Mouse (Mus musculus) limb, embryonic 13.5 days (tissue): Measurements from ENCODE around the gene Pi4ka. TPM values are rescaled to one million over a fixed set of nuclear protein-coding genes. Genes with fewer than 3 reads are reported as not detected.

Experiments
- ATAC-seq: fragments of 200-750 bp; cut with Nextera tagmentation; 2 replicates; pipeline ENCODE4 v1.8.0; 2017; ENCODE audit warnings: low read depth, moderate number of reproducible peaks, moderate TSS enrichment; ENCODE audit not compliant: low FRiP score
- H3K27ac ChIP-seq: fragments of 300-500 bp; sonication (generic); 2 replicates; pipeline ENCODE4 v1.5.1; 2015; ENCODE audit warnings: inconsistent platforms, mild to moderate bottlenecking, moderate library complexity
- H3K27me3 ChIP-seq: fragments of 300-500 bp; sonication (generic); 2 replicates; pipeline ENCODE4 v1.6.1; 2015; ENCODE audit warnings: mild to moderate bottlenecking, inconsistent platforms
- H3K36me3 ChIP-seq: fragments of 300-500 bp; sonication (generic); 2 replicates; pipeline ENCODE4 v1.6.1; 2015; ENCODE audit warnings: inconsistent platforms, mild to moderate bottlenecking, moderate library complexity
- H3K4me1 ChIP-seq: fragments of 300-500 bp; sonication (generic); 2 replicates; pipeline ENCODE4 v1.6.1; 2015; ENCODE audit warnings: inconsistent platforms
- H3K4me2 ChIP-seq: fragments of 300-500 bp; sonication (generic); replicated peaks from 2 replicates; pipeline ENCODE4 v1.6.1; 2015; ENCODE audit warnings: inconsistent platforms, mild to moderate bottlenecking, moderate library complexity
- H3K4me3 ChIP-seq: fragments of 300-500 bp; sonication (generic); 2 replicates; pipeline ENCODE4 v1.5.1; 2015; ENCODE audit warnings: moderate library complexity, mild to moderate bottlenecking, inconsistent platforms
- H3K9ac ChIP-seq: fragments of 300-500 bp; sonication (generic); 2 replicates; pipeline ENCODE4 v1.6.1; 2015; ENCODE audit warnings: mild to moderate bottlenecking, inconsistent platforms
- H3K9me3 ChIP-seq: fragments of 300-500 bp; sonication (generic); 2 replicates; pipeline ENCODE4 v1.6.1; 2016; ENCODE audit warnings: inconsistent platforms
- WGBS: fragments of 180-500 bp; shearing (Covaris S2); methylation state at CpG from one replicate; pipeline ENCODE4 v1.1.7; 2015; 5-methylcytosine and 5-hydroxymethylcytosine counted together
- polyA plus RNA-seq: library from polyadenylated mRNA; unstranded; fragments of >200 nt; fragmentation: Nextera tagmentation; extraction: Ambion mirVana; gene quantifications from 2 replicates; pipeline ENCODE4 v1.2.1, GENCODE M21; 2015

The Pi4ka gene
- polyA plus RNA-seq, 1 experiment from 2014 or later, result 35.0 TPM

DNA sequence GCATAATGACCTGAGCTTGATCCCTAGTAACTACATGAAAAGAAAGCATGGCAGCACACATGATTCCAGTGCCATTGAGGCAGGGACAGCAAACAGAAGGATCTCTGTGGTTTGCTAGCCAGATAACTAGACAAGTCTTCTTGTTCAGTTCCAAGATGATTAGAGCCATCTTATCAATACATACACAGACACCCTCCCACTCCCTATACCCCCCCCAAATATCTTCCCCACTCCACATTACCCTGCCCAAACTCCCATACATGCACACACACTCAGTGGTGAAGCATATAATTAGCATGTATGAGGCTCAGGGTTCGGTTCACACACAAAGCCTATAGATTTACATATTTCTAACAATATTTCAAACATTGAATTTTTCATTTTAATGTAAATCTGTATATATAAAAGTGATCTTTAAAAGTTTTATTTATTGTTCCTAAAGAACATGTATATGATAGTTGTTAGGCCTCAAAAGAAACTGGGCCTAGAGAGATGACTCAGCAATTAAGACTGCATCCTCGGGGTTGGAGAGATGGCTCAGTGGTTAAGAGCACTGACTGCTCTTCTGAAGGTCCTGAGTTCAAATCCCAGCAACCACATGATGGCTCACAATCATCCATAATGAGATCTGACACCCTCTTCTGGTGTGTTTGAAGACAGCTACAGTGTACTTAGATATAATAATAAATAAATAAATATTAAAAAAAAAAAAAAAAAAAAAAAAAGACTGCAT, 22.4 kb downstream of the Pi4ka start:
- no peak overlapping the region for H3K9ac ChIP-seq
- 84% methylated on average over 2 of the region's 2 CpGs for WGBS
- no peak overlapping the region for H3K4me3 ChIP-seq
- H3K36me3 ChIP-seq, result peaks cover 39% of the 10 kb centered on the region
- H3K27me3 ChIP-seq, result no peaks in the 10 kb centered on the region
- H3K4me1 ChIP-seq, result no peaks in the 10 kb centered on the region
- no peaks in the 10 kb centered on the region for H3K9me3 ChIP-seq
- H3K4me2 ChIP-seq, result no peak overlapping the region
- no peak overlapping the region for H3K27ac ChIP-seq
- ATAC-seq, result no peak

DNA sequence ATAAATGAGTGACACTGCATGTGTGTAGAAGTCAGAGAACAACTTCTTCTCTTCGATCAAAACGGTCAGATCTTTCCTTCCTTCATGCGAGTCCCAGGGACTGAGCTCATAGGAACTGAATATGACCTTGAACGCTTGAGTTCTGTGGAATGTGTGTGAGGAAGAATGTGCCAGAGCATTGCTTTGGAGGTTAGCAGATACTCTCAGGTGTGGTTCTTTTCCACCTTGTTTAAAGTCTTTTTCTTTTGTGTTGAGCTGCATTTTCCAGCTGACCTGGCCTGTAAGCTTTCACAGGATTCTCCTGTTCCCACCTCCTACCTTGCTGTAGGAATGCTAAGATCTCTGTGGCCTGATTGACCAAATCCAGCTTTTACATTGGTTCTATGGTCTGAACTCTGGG, 23.8 kb downstream of the Pi4ka start:
- H3K27ac ChIP-seq, result no peak overlapping the region
- no peaks in the 10 kb centered on the region for H3K9me3 ChIP-seq
- H3K9ac ChIP-seq, result no peak overlapping the region
- no peaks in the 10 kb centered on the region for H3K27me3 ChIP-seq
- no peak overlapping the region for H3K4me3 ChIP-seq
- ATAC-seq, result no peak
- no peak overlapping the region for H3K4me2 ChIP-seq
- no peaks in the 10 kb centered on the region for H3K4me1 ChIP-seq
- H3K36me3 ChIP-seq, result peaks cover 51% of the 10 kb centered on the region
- 96% methylated on average over 4 of the region's 4 CpGs for WGBS

DNA sequence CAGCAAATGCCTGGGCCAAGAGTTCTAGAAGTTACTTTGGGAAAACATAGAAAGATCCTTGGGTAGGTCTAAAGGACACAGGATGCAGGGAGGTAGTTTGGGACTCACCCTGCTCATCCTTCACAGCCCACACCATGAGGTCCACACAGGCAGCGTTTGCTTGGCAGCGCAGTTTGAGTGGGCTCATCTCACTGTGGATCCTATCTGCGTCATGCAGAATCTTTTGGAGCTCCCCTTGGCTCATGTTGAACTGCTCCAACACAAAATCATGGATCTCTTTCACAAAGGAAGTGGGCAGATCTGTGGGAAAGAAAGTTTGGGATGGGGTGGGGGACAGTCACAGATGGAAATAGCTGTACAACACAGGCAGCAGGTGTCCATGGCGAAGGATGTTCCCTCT, 47.3 kb downstream of the Pi4ka start:
- no peak for ATAC-seq
- Histone ChIP-seq H3K36me3 (peaks cover 68% of the 10 kb centered on the region), H3K9me3 (no peaks in the 10 kb centered on the region), H3K27me3 (no peaks in the 10 kb centered on the region), H3K4me2 (no peak overlapping the region), H3K9ac (no peak overlapping the region), H3K4me3 (no peak overlapping the region), H3K4me1 (no peaks in the 10 kb centered on the region), H3K27ac (no peak overlapping the region)
- WGBS, result 96% methylated on average over 4 of the region's 4 CpGs

DNA sequence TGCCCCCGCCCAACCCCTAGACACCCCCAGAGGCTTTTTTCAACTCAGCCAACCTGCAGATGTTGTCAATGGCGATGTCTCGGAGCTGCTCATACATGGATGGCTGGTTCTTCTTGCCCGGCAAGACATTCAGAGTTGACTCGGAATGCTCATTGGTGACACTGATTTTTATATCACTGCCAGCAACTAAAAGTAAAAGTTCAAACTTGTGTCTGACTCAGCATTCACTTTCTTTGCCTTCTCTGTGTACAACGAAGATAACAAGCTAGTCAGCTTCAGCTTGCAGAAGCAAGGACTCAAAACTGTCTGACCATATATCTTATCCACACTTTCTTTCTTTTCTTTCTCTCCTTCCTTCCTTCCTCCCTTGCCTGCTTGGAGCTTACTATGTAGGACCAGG, 50.1 kb downstream of the Pi4ka start:
- WGBS, result 88% methylated on average over 6 of the region's 6 CpGs
- H3K4me1 ChIP-seq, result no peaks in the 10 kb centered on the region
- H3K36me3 ChIP-seq, result peaks cover 76% of the 10 kb centered on the region
- no peaks in the 10 kb centered on the region for H3K9me3 ChIP-seq
- no peak overlapping the region for H3K4me2 ChIP-seq
- H3K27ac ChIP-seq, result no peak overlapping the region
- H3K9ac ChIP-seq, result no peak overlapping the region
- no peaks in the 10 kb centered on the region for H3K27me3 ChIP-seq
- no peak overlapping the region for H3K4me3 ChIP-seq
- no peak for ATAC-seq

DNA sequence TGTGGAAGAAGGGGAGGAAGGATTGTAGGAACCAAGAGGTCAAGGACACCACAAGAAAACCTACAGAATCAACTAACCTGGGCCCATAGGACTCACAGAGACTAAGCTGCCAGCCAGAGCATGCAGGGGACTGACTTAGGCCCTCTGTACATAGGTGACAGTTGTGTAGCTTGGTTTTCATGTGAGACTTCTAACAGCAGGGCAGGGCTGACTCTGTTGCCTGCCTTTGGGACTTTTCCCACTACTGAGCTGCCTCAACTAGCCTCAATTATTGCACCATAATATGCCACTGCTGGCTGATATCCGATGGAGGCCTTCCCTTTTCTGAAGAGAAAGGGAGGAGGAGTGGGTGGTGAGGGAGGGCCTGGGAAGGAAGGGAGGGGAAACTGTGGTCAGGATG, 59.3 kb downstream of the Pi4ka start:
- Histone ChIP-seq H3K4me2 (no peak overlapping the region), H3K36me3 (peaks cover 60% of the 10 kb centered on the region), H3K9ac (no peak overlapping the region), H3K27me3 (no peaks in the 10 kb centered on the region), H3K4me3 (no peak overlapping the region), H3K27ac (no peak overlapping the region), H3K4me1 (no peaks in the 10 kb centered on the region), H3K9me3 (no peaks in the 10 kb centered on the region)
- no peak for ATAC-seq
- WGBS, result 87% methylated on average over 1 of the region's 1 CpGs

DNA sequence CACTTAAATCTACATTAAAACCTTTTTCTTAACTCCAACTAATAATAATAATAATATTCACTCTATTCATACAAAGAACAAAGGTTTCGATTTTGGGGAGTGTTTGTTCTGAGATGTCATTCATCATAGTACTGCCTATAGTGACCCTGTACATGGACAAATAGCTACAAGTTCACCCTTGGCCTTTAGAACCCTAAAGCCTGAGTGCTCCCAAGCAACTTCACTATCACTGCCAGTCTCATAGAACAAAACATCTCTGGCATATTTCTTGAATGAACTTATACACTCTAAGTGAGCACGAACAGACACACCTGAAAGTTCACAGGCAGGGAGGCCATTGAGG, 60.3 kb downstream of the Pi4ka start:
- H3K9me3 ChIP-seq, result no peaks in the 10 kb centered on the region
- no peak overlapping the region for H3K4me3 ChIP-seq
- no peak overlapping the region for H3K27ac ChIP-seq
- ATAC-seq, result no peak
- H3K4me2 ChIP-seq, result no peak overlapping the region
- no peak overlapping the region for H3K9ac ChIP-seq
- 85% methylated on average over 2 of the region's 2 CpGs for WGBS
- H3K27me3 ChIP-seq, result no peaks in the 10 kb centered on the region
- peaks cover 50% of the 10 kb centered on the region for H3K36me3 ChIP-seq
- H3K4me1 ChIP-seq, result no peaks in the 10 kb centered on the region

DNA sequence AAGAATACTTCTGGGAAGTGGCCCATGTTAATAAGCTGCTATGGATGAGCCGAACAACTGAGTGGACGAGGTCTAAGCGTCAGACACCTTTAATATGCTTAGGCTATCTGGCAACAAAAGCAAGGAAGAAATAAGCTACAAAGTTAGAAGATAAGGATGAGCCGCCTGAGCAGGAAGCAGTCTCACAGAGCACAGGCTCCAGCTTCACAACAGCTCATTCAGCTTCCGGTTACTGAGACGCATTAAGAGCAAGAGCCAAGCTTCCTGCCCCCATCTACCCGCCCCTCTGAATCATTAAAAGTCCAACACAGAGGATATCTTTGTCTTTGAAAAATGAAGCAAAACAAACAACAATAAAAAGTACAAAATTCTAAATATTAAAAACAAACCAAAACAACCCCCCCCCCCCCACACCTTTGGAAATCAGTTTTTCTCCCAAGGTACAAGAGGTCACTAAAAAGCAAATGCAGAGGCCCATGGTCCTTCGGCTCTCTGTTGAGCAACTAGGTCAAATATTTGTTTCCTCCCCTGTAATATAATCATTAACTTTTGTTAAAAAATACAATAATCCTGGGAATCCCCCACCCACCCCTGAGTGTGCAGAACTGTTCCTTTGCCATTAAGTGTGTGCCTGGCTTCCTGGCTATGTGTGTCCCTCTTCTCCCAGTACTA, 60.8 kb downstream of the Pi4ka start:
- WGBS, result 90% methylated on average over 8 of the region's 8 CpGs
- H3K36me3 ChIP-seq, result peaks cover 45% of the 10 kb centered on the region

DNA sequence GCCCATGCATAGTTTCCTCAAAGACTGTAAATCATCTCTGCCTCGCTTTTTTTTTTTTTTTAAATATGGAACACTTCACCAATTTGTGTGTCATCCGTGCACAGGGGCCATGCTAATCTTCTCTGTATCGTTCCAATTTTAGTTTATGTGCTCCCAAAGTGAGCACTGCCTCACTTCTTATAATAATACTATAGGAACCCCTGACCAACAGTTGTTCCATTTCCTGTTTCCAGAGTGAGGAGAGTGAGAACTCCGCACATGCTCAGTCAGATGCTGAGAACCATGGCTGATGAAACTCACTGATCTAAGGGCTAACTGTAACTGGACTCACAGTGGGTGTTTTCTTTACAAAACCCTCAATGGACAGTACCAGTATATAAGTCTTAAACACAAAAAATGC, 64.3 kb downstream of the Pi4ka start:
- no peak overlapping the region for H3K4me2 ChIP-seq
- no peaks in the 10 kb centered on the region for H3K9me3 ChIP-seq
- H3K4me1 ChIP-seq, result no peaks in the 10 kb centered on the region
- H3K27ac ChIP-seq, result no peak overlapping the region
- H3K27me3 ChIP-seq, result no peaks in the 10 kb centered on the region
- peaks cover 44% of the 10 kb centered on the region for H3K36me3 ChIP-seq
- no peak overlapping the region for H3K4me3 ChIP-seq
- no peak overlapping the region for H3K9ac ChIP-seq
- ATAC-seq, result no peak
- WGBS, result 85% methylated on average over 4 of the region's 4 CpGs

More for the DNA sequence above, 60.8 kb downstream of the Pi4ka start:
- Histone ChIP-seq H3K4me3 (no peak overlapping the region), H3K9me3 (no peaks in the 10 kb centered on the region), H3K9ac (no peak overlapping the region), H3K4me1 (no peaks in the 10 kb centered on the region), H3K4me2 (no peak overlapping the region), H3K27me3 (no peaks in the 10 kb centered on the region), H3K27ac (no peak overlapping the region)
- ATAC-seq, result no peak

DNA sequence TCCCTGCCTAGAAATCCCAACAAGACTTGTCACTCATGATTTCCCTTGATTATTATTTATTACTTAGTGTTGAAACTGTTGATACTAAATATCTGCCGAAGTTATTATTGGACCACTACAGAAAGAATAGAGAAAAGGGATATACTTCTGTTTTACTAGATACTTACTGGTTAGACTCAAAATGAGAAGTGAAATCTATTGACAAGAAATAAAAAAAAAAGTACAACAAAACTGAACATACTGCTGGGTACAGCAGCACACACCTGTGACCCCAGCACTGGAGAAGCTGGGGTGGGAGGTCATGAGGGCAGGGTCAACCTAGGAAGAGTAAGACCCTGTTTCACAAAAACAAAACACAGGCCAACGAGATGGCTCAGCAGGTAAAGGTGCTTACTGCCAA, 65.4 kb downstream of the Pi4ka start:
- H3K27me3 ChIP-seq, result no peaks in the 10 kb centered on the region
- no peak for ATAC-seq
- no peaks in the 10 kb centered on the region for H3K4me1 ChIP-seq
- 84% methylated on average over 2 of the region's 2 CpGs for WGBS
- H3K9me3 ChIP-seq, result no peaks in the 10 kb centered on the region
- H3K27ac ChIP-seq, result no peak overlapping the region
- no peak overlapping the region for H3K4me3 ChIP-seq
- H3K9ac ChIP-seq, result no peak overlapping the region
- H3K36me3 ChIP-seq, result peaks cover 49% of the 10 kb centered on the region
- H3K4me2 ChIP-seq, result no peak overlapping the region

DNA sequence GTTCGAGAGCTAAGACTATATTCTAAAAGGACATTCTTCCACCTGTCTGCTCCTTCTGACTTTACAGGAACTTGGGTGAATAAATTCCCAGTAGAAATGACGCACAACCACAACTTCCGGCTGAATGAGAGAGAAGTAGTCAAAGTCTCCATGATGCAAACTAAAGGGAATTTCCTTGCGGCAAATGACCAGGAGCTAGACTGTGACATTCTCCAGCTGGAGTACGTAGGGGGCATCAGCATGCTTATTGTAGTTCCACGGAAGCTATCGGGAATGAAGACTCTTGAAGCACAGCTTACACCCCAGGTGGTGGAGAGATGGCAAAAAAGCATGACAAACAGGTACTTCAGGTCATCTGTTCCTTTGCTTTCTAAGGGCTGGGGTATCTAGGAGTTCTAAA, 66.4 kb downstream of the Pi4ka start:
- H3K27ac ChIP-seq, result no peak overlapping the region
- H3K4me2 ChIP-seq, result no peak overlapping the region
- H3K27me3 ChIP-seq, result no peaks in the 10 kb centered on the region
- no peaks in the 10 kb centered on the region for H3K9me3 ChIP-seq
- no peak overlapping the region for H3K4me3 ChIP-seq
- WGBS, result 92% methylated on average over 7 of the region's 7 CpGs
- H3K9ac ChIP-seq, result no peak overlapping the region
- no peaks in the 10 kb centered on the region for H3K4me1 ChIP-seq
- ATAC-seq, result no peak
- H3K36me3 ChIP-seq, result peaks cover 49% of the 10 kb centered on the region

DNA sequence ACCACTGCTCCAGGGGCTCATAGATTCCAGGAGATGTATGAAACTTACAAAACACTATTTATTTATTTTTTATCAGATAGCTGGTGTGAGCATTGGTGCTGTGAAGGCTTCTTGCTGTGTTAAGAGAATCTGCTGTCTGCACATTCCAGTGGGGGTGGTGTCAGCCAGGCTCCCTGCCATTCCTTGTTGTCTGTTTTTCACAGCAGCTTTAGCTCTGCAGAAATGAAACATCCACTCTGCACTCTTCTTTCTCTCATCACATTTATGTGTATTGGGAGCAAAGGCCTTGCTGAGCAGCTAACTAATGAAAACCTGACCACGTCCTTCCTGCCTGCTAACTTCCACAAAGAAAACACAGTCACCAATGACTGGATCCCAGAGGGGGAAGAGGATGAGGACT, 70.0 kb downstream of the Pi4ka start:
- Histone ChIP-seq H3K9me3 (no peaks in the 10 kb centered on the region), H3K9ac (no peak overlapping the region), H3K27ac (no peak overlapping the region), H3K36me3 (peaks cover 34% of the 10 kb centered on the region), H3K4me3 (no peak overlapping the region), H3K27me3 (no peaks in the 10 kb centered on the region), H3K4me2 (no peak overlapping the region), H3K4me1 (no peaks in the 10 kb centered on the region)
- no peak for ATAC-seq
- WGBS, result 83% methylated on average over 1 of the region's 1 CpGs

DNA sequence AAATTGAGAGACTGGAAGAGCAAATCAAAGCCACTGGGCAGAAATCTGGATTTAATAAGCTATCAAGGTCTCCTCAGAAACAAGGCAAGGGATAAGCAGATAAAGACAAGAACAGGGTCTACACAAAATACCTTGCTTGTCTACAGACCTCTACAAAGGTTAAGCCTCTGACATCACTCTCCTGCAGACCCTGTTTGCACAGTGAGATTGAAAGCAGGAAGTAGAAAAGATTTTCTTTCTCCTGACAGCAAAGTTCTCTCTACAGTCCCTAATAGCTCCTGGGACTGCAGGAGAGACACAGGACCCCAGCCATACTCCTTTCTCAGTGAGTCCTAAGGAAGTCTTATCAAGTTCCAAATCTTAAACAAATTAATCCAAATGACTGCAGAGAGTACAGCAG, 71.5 kb downstream of the Pi4ka start:
- no peak for ATAC-seq

DNA sequence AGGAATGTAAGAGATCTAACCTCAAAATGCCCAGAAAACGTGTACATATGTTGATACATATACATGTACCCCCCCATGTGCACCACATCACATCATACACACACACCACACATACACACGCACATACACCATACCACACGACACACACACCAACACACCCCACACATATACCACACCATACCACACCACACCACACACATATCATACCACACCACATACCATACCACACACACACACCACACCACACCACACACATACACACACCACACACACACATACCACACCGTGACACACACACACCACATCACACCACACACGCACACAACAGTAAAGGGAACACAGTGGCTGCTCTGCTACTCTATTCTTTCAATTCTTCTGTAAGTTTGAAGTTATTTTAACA, 74.3 kb downstream of the Pi4ka start:
- Histone ChIP-seq H3K27me3 (no peaks in the 10 kb centered on the region), H3K9ac (no peak overlapping the region), H3K4me3 (no peak overlapping the region), H3K36me3 (peaks cover 25% of the 10 kb centered on the region), H3K4me2 (no peak overlapping the region), H3K9me3 (no peaks in the 10 kb centered on the region), H3K27ac (no peak overlapping the region), H3K4me1 (no peaks in the 10 kb centered on the region)
- WGBS, result 84% methylated on average over 5 of the region's 5 CpGs
- no peak for ATAC-seq

More for the DNA sequence above, 71.5 kb downstream of the Pi4ka start:
- H3K4me2 ChIP-seq, result no peak overlapping the region
- no peaks in the 10 kb centered on the region for H3K27me3 ChIP-seq
- H3K4me1 ChIP-seq, result no peaks in the 10 kb centered on the region
- no peak overlapping the region for H3K27ac ChIP-seq
- no peak overlapping the region for H3K9ac ChIP-seq
- H3K9me3 ChIP-seq, result no peaks in the 10 kb centered on the region
- peaks cover 35% of the 10 kb centered on the region for H3K36me3 ChIP-seq
- H3K4me3 ChIP-seq, result no peak overlapping the region
